Mouse (Mus musculus) adrenal gland, postnatal 0 days (tissue): ENCODE results near the gene Tle4. TPM values are rescaled to one million over a fixed set of nuclear protein-coding genes. Genes with fewer than 3 reads are reported as not detected.

ENCODE experiments used
- polyA plus RNA-seq: library from polyadenylated mRNA; unstranded; fragments of >200 nt; fragmentation: Nextera tagmentation; extraction: Ambion mirVana; gene quantifications from 2 replicates; pipeline ENCODE4 v1.2.1, GENCODE M21; 2015

Tle4 gene
- polyA plus RNA-seq = 8.1 and 10.8 TPM in 2 replicates

DNA sequence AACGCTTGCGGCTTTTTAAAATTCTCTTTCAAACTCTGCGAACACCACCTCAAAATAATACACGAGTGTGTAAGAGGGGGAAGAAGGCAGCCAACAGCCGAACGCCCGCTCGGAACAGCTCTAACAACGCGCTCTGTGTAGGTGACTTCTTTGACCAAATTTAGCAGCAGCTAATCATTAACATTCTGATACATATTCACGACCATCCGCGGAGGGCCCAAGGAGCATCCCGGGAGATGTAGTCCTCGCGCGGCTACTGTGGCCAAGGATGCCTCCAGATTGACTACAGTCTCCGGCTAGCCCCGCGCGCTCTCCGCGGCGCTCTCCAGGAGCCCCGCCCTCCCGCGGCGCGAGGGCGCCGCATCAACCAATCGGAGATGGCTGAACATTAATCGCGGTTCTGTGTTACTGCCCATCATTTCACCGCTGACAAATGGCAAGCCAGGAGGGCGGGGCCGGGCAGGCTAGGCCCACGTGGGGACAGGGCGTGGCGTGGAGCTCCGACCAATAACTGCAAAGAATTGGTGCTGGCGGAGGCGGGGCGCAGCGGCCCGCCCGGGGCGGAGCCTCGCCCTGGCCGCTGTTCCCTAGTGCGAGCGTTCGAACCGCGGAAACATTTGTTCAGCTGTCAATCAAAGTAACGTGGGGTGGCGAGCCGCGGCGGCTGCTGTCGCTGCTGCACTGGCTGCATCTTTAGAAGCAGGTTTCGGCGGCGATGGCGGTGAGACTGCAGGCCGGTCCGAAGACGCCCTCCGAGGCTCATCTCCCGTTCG is at the start of gene Tle4:
TSS of gene Tle4 (minus strand) at position 135 of the 773 bp plus-strand sequence.

